Mouse (Mus musculus) adrenal gland, postnatal 14 days (tissue): Measurements from ENCODE around the gene Rnf187. TPM values are rescaled to one million over a fixed set of nuclear protein-coding genes. Genes with fewer than 3 reads are reported as not detected.

ENCODE experiments used
- DNase-seq: peaks from one replicate; pipeline ENCODE4 v3.0.0; 2021; ENCODE audit warnings: mixed read lengths
- long read RNA-seq, 2 experiments: library from polyadenylated mRNA; stranded (forward); transcript quantifications; one replicate each; pipeline ENCODE4 v2.0.0; 2021
- total RNA-seq: library from RNA; stranded (reverse); gene quantifications from 2 replicates; pipeline ENCODE4 v1.2.3, GENCODE M21; 2021

The Rnf187 gene
- total RNA-seq = 147 and 153 TPM in 2 replicates
- long read RNA-seq, experiment 1, transcript Rnf187-201 (4 exons, 1,949 nt) = major isoform, 449 of 502 reads
- long read RNA-seq, experiment 1, partial matches to known transcripts = 17 of 502 reads
- long read RNA-seq, experiment 1, other reads (novel, unspliced or antisense) = 36 of 502 reads
- long read RNA-seq, experiment 2, transcript Rnf187-201 (4 exons, 1,949 nt) = major isoform, 279 of 333 reads
- long read RNA-seq, experiment 2, partial matches to known transcripts = 16 of 333 reads
- long read RNA-seq, experiment 2, other reads (novel, unspliced or antisense) = 38 of 333 reads

GRCm38 (mm10) chr11:58938322-58939087 lies at the start of gene Rnf187:
Gene Rnf187, minus strand, starts transcription at chr11:58938916.
- peak; percentile 95 for DNase-seq

- peak; percentile 63 for DNase-seq
Observed at GRCm38 (mm10) chr11:58985299-58985917, 46.7 kb upstream of the Rnf187 start.

GRCm38 (mm10) chr11:58984657-58985056 lies 45.9 kb upstream of the Rnf187 start:
- DNase-seq = no peak

- no peak for DNase-seq
Observed at GRCm38 (mm10) chr11:58983691-58984341, 45.1 kb upstream of the Rnf187 start.

- DNase-seq = no peak
Observed at GRCm38 (mm10) chr11:58982471-58983097, 43.9 kb upstream of the Rnf187 start.

GRCm38 (mm10) chr11:58981541-58982447 lies 43.1 kb upstream of the Rnf187 start:
- peak; percentile 78 for DNase-seq

GRCm38 (mm10) chr11:58980381-58980990 lies 41.8 kb upstream of the Rnf187 start:
- peak; percentile 62 for DNase-seq

GRCm38 (mm10) chr11:58979661-58980060 lies 40.9 kb upstream of the Rnf187 start:
- peak; percentile 56 for DNase-seq

GRCm38 (mm10) chr11:58979183-58979582 lies 40.5 kb upstream of the Rnf187 start:
- DNase-seq = no peak

- DNase-seq = no peak
Observed at GRCm38 (mm10) chr11:58978706-58979030, 40.0 kb upstream of the Rnf187 start.

GRCm38 (mm10) chr11:58978027-58978705 lies 39.5 kb upstream of the Rnf187 start, which contains the start of gene Trim11:
Gene Trim11, plus strand, starts transcription at chr11:58978093.
- peak; percentile 75 for DNase-seq

- DNase-seq = no peak
Observed at GRCm38 (mm10) chr11:58977607-58978026, 38.9 kb upstream of the Rnf187 start.

GRCm38 (mm10) chr11:58977150-58977549 lies 38.4 kb upstream of the Rnf187 start:
- peak; percentile 70 for DNase-seq

- DNase-seq = peak; percentile 2
Observed at GRCm38 (mm10) chr11:58974414-58974813, 35.7 kb upstream of the Rnf187 start.

- DNase-seq = peak; percentile 2
Observed at GRCm38 (mm10) chr11:58971796-58972195, 33.1 kb upstream of the Rnf187 start.

GRCm38 (mm10) chr11:58970831-58971530 lies 32.3 kb upstream of the Rnf187 start:
- DNase-seq = peak; percentile 6

GRCm38 (mm10) chr11:58969659-58970058 lies 30.9 kb upstream of the Rnf187 start:
- DNase-seq = peak; percentile 31

GRCm38 (mm10) chr11:58969027-58969426 lies 30.3 kb upstream of the Rnf187 start:
- DNase-seq = peak; percentile 2

GRCm38 (mm10) chr11:58968551-58968950 lies 29.8 kb upstream of the Rnf187 start:
- DNase-seq = peak; percentile 12
